Mouse (Mus musculus) heart, embryonic 13.5 days (tissue): Measurements from ENCODE around the gene Babam2. TPM values are rescaled to one million over a fixed set of nuclear protein-coding genes. Genes with fewer than 3 reads are reported as not detected.

Experiments
- ATAC-seq: fragments of 200-750 bp; cut with Nextera tagmentation; 2 replicates; pipeline ENCODE4 v1.8.0; 2017; ENCODE audit warnings: moderate TSS enrichment; ENCODE audit not compliant: insufficient number of reproducible peaks, low FRiP score, low TSS enrichment; ENCODE audit errors: extremely low read depth
- H3K27ac ChIP-seq: fragments of 300-500 bp; sonication (generic); replicated peaks from 2 replicates; pipeline ENCODE4 v1.5.1; 2015; ENCODE audit warnings: moderate library complexity, mild to moderate bottlenecking, inconsistent platforms
- H3K27me3 ChIP-seq: fragments of 300-500 bp; sonication (generic); replicated peaks from 2 replicates; pipeline ENCODE4 v1.6.1; 2015; ENCODE audit warnings: mild to moderate bottlenecking, inconsistent platforms
- H3K36me3 ChIP-seq: fragments of 300-500 bp; sonication (generic); 2 replicates; pipeline ENCODE4 v1.6.1; 2015; ENCODE audit warnings: mild to moderate bottlenecking, inconsistent platforms
- H3K4me1 ChIP-seq: fragments of 300-500 bp; sonication (generic); 2 replicates; pipeline ENCODE4 v1.6.1; 2015; ENCODE audit warnings: inconsistent platforms
- H3K4me2 ChIP-seq: fragments of 300-500 bp; sonication (generic); 2 replicates; pipeline ENCODE4 v1.6.1; 2015; ENCODE audit warnings: inconsistent platforms, mild to moderate bottlenecking, moderate library complexity
- H3K4me3 ChIP-seq: fragments of 300-500 bp; sonication (generic); 2 replicates; pipeline ENCODE4 v1.5.1; 2015; ENCODE audit warnings: moderate library complexity, mild to moderate bottlenecking, inconsistent platforms
- H3K9ac ChIP-seq: fragments of 300-500 bp; sonication (generic); 2 replicates; pipeline ENCODE4 v1.6.1; 2015; ENCODE audit warnings: inconsistent platforms, mild to moderate bottlenecking, moderate library complexity
- H3K9me3 ChIP-seq: fragments of 300-500 bp; sonication (generic); 2 replicates; pipeline ENCODE4 v1.6.1; 2016; ENCODE audit warnings: inconsistent platforms
- WGBS: fragments of 180-500 bp; shearing (Covaris S2); methylation state at CpG from one replicate; pipeline ENCODE4 v1.1.7; 2015; ENCODE audit warnings: mixed read lengths; 5-methylcytosine and 5-hydroxymethylcytosine counted together
- polyA plus RNA-seq: library from polyadenylated mRNA; unstranded; fragments of >200 nt; fragmentation: Nextera tagmentation; extraction: Ambion mirVana; gene quantifications from 2 replicates; pipeline ENCODE4 v1.2.1, GENCODE M21; 2015

Gene Babam2
- polyA plus RNA-seq, 1 experiment from 2014 or later, result 43.3 TPM

GRCm38 (mm10) chr5:31887590-31887989 is 190.1 kb downstream of the Babam2 start:
- 55% methylated on average over 5 of the region's 5 CpGs for WGBS
- no peak for ATAC-seq
- H3K9me3 ChIP-seq, result no peaks in the 10 kb centered on the region
- H3K4me2 ChIP-seq, result no peak overlapping the region
- H3K4me3 ChIP-seq, result no peak overlapping the region
- no peak overlapping the region; the same call in 1 of the 2 replicates for H3K27ac ChIP-seq
- no peak overlapping the region for H3K9ac ChIP-seq
- peaks cover 7% of the 10 kb centered on the region for H3K4me1 ChIP-seq
- no peaks in the 10 kb centered on the region for H3K36me3 ChIP-seq
- H3K27me3 ChIP-seq, result no peaks in the 10 kb centered on the region

GRCm38 (mm10) chr5:31888341-31888740 is 190.9 kb downstream of the Babam2 start:
- Histone ChIP-seq H3K4me2 (no peak overlapping the region), H3K27ac (peak overlapping the region; percentile 32; the same call in 1 of the 2 replicates), H3K9me3 (no peaks in the 10 kb centered on the region), H3K4me1 (peaks cover 6% of the 10 kb centered on the region; the same call in 1 of the 2 replicates), H3K36me3 (no peaks in the 10 kb centered on the region), H3K4me3 (no peak overlapping the region), H3K9ac (no peak overlapping the region), H3K27me3 (no peaks in the 10 kb centered on the region)
- WGBS, result 72% methylated on average over 3 of the region's 3 CpGs
- ATAC-seq, result no peak

- Histone ChIP-seq H3K9ac (no peak overlapping the region), H3K4me3 (no peak overlapping the region)
- WGBS, result 85% methylated on average over 4 of the region's 4 CpGs
These were observed 195.1 kb downstream of the Babam2 start for GRCm38 (mm10) chr5:31892631-31893030.

GRCm38 (mm10) chr5:31899901-31900300 is 202.4 kb downstream of the Babam2 start:
- no peaks in the 10 kb centered on the region for H3K36me3 ChIP-seq
- no peaks in the 10 kb centered on the region for H3K9me3 ChIP-seq
- H3K9ac ChIP-seq, result no peak overlapping the region
- H3K27me3 ChIP-seq, result no peaks in the 10 kb centered on the region
- H3K4me1 ChIP-seq, result peaks cover 2% of the 10 kb centered on the region; the same call in 1 of the 2 replicates
- H3K4me2 ChIP-seq, result no peak overlapping the region
- no peak for ATAC-seq
- no peak overlapping the region for H3K27ac ChIP-seq
- H3K4me3 ChIP-seq, result no peak overlapping the region
- 86% methylated on average over 3 of the region's 3 CpGs for WGBS

More at GRCm38 (mm10) chr5:31892631-31893030, 195.1 kb downstream of the Babam2 start:
- Histone ChIP-seq H3K36me3 (no peaks in the 10 kb centered on the region), H3K27ac (no peak overlapping the region), H3K27me3 (no peaks in the 10 kb centered on the region), H3K9me3 (no peaks in the 10 kb centered on the region), H3K4me2 (no peak overlapping the region), H3K4me1 (peaks cover 5% of the 10 kb centered on the region; the same call in 1 of the 2 replicates)
- no peak for ATAC-seq

- no peak overlapping the region for H3K4me3 ChIP-seq
- H3K36me3 ChIP-seq, result no peaks in the 10 kb centered on the region
- H3K27ac ChIP-seq, result no peak overlapping the region
- H3K27me3 ChIP-seq, result no peaks in the 10 kb centered on the region
- no peak overlapping the region for H3K9ac ChIP-seq
- 71% methylated on average over 2 of the region's 2 CpGs for WGBS
- H3K4me2 ChIP-seq, result no peak overlapping the region
- H3K4me1 ChIP-seq, result peaks cover 19% of the 10 kb centered on the region
- ATAC-seq, result no peak
- no peaks in the 10 kb centered on the region for H3K9me3 ChIP-seq
These were observed 204.7 kb downstream of the Babam2 start for GRCm38 (mm10) chr5:31902144-31902543.

- Histone ChIP-seq H3K36me3 (no peaks in the 10 kb centered on the region), H3K4me2 (no peak overlapping the region), H3K9me3 (no peaks in the 10 kb centered on the region), H3K9ac (no peak overlapping the region), H3K4me1 (peaks cover 19% of the 10 kb centered on the region), H3K27me3 (no peaks in the 10 kb centered on the region), H3K4me3 (no peak overlapping the region), H3K27ac (no peak overlapping the region)
- WGBS, result 79% methylated on average over 5 of the region's 5 CpGs
- no peak for ATAC-seq
These were observed 205.4 kb downstream of the Babam2 start for GRCm38 (mm10) chr5:31902891-31903290.

GRCm38 (mm10) chr5:31904968-31905683 is 207.6 kb downstream of the Babam2 start:
- no peak overlapping the region for H3K4me2 ChIP-seq
- H3K27ac ChIP-seq, result no peak overlapping the region
- WGBS, result 64% methylated on average over 6 of the region's 6 CpGs
- no peaks in the 10 kb centered on the region for H3K27me3 ChIP-seq
- H3K36me3 ChIP-seq, result no peaks in the 10 kb centered on the region
- H3K9ac ChIP-seq, result no peak overlapping the region
- no peak overlapping the region for H3K4me3 ChIP-seq
- H3K4me1 ChIP-seq, result peaks cover 19% of the 10 kb centered on the region
- H3K9me3 ChIP-seq, result no peaks in the 10 kb centered on the region
- ATAC-seq, result no peak

GRCm38 (mm10) chr5:31905808-31906207 is 208.3 kb downstream of the Babam2 start:
- 64% methylated on average over 7 of the region's 7 CpGs for WGBS
- no peak overlapping the region for H3K9ac ChIP-seq
- H3K4me3 ChIP-seq, result no peak overlapping the region
- H3K4me1 ChIP-seq, result peaks cover 19% of the 10 kb centered on the region
- ATAC-seq, result no peak
- H3K27ac ChIP-seq, result no peak overlapping the region
- no peaks in the 10 kb centered on the region for H3K9me3 ChIP-seq
- no peak overlapping the region for H3K4me2 ChIP-seq
- no peaks in the 10 kb centered on the region for H3K36me3 ChIP-seq
- no peaks in the 10 kb centered on the region for H3K27me3 ChIP-seq

- Histone ChIP-seq H3K4me3 (no peak overlapping the region), H3K4me2 (no peak overlapping the region), H3K27me3 (no peaks in the 10 kb centered on the region), H3K9ac (no peak overlapping the region), H3K9me3 (no peaks in the 10 kb centered on the region), H3K4me1 (peaks cover 19% of the 10 kb centered on the region), H3K27ac (no peak overlapping the region), H3K36me3 (no peaks in the 10 kb centered on the region)
- WGBS, result 80% methylated on average over 7 of the region's 7 CpGs
- no peak for ATAC-seq
These were observed 208.9 kb downstream of the Babam2 start for GRCm38 (mm10) chr5:31906286-31906951.

GRCm38 (mm10) chr5:31907959-31908358 is 210.5 kb downstream of the Babam2 start:
- Histone ChIP-seq H3K4me2 (no peak overlapping the region), H3K9ac (no peak overlapping the region), H3K27ac (no peak overlapping the region), H3K4me3 (no peak overlapping the region), H3K4me1 (peaks cover 17% of the 10 kb centered on the region), H3K27me3 (no peaks in the 10 kb centered on the region), H3K36me3 (no peaks in the 10 kb centered on the region), H3K9me3 (no peaks in the 10 kb centered on the region)
- no peak for ATAC-seq
- WGBS, result 84% methylated on average over 2 of the region's 2 CpGs

- Histone ChIP-seq H3K27me3 (no peaks in the 10 kb centered on the region), H3K9ac (no peak overlapping the region), H3K4me3 (no peak overlapping the region), H3K4me1 (peaks cover 17% of the 10 kb centered on the region), H3K27ac (no peak overlapping the region), H3K9me3 (no peaks in the 10 kb centered on the region), H3K36me3 (no peaks in the 10 kb centered on the region), H3K4me2 (no peak overlapping the region)
- no peak for ATAC-seq
- 81% methylated on average over 2 of the region's 2 CpGs for WGBS
These were observed 211.3 kb downstream of the Babam2 start for GRCm38 (mm10) chr5:31908818-31909217.
